Mouse (Mus musculus): Measurements from ENCODE around the gene Wdr72.

The Wdr72 gene

DNA sequence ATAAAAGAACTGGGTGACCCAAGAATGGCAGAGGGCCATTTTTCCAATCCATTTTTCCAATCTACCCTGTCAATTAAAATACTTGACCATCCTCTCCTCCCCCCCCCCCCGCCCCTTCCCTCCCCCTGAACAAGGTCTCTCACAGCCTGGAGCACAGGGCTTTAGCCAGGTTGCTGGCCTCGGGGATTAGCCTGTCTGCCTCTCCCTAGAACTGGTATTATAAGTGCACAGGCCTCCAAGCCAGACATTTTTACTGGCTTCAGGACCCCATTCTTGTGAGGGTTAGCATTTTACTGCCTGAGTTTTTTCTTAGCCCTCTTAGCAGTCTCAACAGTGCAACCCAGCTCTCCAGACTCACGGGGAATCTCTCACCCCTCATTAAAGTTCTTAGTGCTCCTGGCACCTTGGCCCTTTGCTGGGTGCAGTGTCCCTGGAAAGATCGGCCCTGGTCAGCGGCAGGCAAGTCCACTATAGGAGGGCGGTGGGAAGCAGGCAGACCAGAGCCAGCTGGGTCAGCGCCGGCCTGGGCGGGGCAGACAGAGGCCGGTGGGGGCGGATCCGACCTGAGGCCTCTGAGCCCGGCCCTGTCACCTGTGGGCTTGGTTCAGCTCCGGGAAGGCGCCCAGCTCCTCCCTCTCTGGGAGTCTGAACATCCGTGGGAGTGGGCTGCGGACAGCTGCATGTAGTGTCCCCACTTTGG is at the start of gene Wdr72:
Gene Wdr72 (plus strand): TSS at position 596 of the 700 bp plus-strand sequence.
- peak; percentile 88 to 91 for DNase-seq

DNA sequence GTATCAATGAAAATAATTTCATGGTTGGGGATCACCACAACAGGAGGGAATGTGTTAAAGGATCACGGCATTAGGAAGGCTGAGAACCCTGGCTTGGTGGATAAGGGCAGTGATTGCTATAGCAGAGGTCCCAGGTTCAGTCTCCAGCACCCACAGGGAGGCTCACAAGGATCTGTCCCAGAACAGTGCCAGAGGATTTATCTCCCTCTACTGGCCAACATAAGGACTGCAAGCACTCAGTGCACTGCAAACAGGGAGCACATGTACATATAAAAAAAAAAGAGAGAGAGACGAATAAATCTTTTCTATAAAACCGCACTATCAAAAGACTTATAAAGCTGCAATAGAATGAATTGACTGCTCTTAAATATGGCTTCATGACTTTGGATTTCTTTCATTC is 43.9 kb upstream of the Wdr72 start:
- peak in 1 of 2 experiments; percentile 36 for DNase-seq

DNA sequence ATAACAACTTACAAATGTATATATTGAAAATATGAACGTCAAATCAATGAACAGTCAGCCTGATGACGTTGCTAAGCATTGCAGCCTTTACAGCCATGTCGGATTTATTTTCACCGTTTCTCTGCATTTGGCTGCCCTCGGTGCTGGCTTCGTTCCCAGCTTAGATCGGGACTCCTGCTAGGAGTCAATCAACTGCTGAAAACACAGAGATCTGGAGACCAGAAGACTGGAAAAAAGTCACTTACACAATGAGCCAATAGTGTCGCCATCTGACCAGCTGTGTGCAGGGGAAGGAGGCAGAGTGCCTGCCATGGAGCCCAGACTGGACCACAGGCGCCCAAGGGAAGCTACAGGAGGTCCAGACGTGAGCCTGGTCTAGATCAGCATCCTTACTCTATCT is 43.4 kb upstream of the Wdr72 start:
- no peak for DNase-seq

DNA sequence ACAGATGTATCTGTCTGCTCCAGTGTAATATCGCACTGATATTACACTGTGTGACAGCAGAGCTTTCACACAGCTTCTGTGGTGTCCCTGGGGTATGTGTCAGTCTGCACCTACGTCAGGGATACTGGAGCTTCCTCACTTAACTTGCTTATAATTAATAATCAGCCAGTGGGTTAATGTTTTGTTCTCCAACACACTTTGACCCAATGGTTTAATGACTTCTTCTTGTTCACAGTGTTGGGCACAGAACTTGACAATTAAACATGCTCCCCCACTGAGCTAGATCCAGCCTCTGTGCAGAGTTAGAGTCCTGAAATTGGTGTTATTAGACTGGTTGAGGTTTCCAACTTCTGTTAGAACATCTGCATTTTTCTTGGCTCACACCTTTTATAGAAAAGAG is 34.2 kb upstream of the Wdr72 start:
- peak; percentile 25 to 67 for DNase-seq

DNA sequence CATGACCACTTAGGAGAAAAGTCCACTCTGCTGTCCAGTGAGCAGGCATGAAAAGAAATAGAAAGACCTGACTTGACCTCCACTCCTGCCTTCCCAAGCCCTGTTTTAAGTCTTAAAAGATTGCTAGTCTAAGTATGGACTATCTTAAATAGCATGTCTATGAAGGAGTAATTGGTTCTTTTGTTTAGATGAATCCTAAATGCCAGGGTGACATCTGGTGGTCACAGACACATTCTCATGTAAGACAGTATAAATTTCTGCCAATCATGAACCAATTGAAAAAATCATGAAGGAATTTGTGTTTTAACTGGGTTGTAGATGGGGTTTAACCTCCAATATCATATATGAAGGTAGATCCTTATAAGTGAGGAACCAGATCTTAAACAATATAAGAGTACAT is 31.7 kb upstream of the Wdr72 start:
- DNase-seq: peak; percentile 29 to 45

DNA sequence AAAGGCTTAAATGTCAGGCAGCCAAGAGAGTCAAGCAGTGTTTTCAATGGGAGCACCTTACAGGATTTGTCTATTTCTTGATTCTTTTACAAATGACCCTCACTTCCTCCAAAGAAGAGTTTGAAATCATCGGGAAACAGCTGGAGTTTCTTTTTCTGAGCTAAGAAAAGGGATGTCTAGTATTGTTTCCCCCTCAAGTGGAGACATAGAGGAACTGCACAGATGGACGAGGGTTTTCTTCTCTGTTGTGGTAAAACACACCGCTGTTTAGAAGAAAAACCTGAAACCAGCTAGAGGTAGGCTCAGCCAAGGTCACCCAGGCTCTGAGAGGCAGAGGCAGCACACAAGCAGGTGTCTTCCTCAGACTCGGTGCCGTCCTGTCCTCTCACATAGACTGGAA is 29.9 kb upstream of the Wdr72 start:
- peak; percentile 17 to 24 for DNase-seq

DNA sequence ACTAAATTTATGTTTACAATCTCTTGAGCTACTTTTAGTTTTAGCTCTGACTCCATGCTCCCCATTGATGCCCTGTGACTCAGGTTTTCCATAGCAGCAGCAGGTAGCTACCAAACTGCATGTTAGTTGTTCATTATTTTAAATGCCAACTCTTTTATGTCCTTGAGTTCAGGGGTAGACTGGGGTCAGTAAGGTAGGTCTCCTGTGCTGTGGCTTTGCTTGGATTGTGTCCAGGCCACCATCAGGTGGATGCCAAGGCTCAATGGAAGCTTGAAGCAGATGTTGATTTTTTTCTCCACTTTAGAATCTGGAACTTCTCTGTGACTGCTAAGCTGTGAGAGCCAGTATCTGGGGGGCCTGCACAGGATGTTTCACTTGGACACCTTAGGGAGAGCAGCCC is 8.6 kb upstream of the Wdr72 start:
- peak; percentile 53 to 57 for DNase-seq

DNA sequence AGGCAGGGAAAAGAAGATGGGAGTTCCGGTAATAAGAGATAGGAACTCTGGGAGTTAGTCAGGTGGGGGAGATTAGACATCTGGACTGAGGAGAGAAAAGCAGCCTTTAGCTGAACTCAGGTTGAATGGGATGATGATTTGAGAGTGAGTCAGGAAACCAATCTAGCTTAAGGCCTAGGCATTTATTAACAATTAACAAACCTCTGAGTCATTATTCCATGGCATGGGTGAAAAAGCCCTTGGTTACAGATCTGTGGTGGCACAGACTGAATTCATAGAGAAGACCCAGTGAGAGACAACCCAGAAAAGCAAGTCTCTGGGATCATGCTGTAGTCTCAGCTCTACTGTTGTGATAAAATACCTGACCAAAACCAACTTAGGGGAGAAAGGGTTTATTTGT is 7.5 kb upstream of the Wdr72 start:
- DNase-seq: no peak

DNA sequence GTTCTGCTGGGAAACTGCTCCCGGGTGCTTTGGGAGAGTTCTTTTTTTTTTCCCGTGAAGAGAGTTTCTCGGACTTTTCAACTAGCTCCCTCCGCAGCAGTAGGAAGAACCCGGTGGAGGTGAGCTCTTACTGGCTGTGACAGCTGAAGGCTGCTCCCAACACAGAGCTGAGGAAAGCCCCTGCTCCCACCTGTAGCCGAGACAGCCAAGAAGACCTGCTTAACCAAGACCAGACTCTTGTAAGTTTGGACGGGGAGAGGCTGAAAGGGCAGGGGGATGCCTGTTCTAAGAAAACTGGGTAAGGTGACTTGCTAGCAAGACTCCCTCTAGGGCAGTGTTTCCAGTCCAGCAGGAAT is 283 bp downstream of the Wdr72 start:
- DNase-seq: no peak

DNA sequence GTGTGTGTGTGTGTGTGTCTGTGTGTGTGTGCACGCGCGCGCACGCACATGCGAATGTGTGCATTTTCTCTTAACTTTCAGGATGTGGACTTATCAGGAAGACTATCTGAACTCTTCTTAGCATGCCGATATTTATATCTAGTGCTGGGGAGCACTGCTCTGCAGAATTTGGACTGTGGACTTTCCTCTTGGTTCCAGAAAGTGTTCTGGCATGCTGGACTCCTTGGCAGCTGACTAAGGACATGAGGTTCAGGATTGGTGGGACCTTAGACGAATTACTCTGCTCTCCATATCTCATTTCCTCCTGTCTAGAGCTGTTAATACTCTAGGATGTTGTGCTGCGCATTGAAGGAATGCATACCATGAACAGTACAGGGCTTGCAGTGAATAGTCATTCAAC is 2.4 kb downstream of the Wdr72 start:
- DNase-seq: peak; percentile 60 to 73

DNA sequence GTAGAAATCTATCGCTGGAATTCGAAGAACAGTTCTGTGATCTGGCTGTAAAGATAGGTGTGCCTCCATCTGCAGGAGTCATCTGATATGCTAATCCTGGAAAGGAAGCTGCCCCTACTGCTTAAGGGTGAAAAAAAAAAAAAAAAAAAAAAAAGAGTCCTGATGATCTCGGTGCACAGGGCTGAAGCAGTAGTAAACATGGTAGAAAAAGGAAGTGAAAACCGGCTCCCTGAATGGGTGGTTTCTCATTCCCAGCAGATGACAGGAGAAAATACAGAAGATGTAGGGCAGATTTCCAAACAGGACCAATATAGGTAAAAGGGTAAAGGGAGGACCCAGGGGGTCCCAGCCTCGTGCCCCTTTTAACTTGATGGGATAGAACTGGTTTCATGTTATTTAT is 16.1 kb downstream of the Wdr72 start:
- DNase-seq: no peak

DNA sequence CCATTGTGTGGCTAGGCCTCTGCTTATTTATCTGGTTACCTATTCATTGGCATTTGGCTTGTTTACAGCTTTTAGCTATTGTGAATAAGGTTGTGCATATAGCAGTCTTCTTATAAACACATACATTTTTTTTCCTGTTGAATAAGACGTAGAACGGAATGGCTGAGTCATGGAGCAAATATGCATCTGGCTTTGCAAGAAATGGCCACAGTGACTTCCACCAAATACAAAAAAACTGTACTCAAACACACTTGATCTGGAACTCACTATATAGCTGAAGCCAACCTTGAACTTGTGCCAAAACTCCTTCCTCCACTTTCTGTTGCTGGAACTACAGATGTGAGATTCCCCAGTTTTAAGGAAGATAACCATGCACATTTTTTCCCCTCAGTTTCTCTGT is 23.9 kb downstream of the Wdr72 start:
- no peak for DNase-seq

DNA sequence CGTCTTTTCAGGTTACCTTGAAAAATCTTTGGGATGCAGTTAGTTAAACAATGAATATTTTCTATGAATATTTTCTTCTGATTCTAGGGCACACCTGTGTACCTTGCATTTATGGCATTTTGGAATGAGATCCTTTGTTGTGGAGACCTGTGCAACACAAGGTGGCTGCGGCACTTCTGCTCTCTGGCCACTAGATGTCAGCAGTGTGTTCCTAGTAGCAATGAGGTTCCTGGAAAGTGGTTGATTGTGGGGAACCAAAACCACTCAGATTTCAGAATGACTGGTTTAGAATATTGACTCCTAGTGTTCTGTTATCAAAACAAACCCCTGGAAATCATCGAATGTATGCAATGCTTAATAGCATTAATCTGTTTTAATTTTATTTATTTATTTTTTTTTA is 31.7 kb downstream of the Wdr72 start:
- DNase-seq: peak; percentile 57 to 81

DNA sequence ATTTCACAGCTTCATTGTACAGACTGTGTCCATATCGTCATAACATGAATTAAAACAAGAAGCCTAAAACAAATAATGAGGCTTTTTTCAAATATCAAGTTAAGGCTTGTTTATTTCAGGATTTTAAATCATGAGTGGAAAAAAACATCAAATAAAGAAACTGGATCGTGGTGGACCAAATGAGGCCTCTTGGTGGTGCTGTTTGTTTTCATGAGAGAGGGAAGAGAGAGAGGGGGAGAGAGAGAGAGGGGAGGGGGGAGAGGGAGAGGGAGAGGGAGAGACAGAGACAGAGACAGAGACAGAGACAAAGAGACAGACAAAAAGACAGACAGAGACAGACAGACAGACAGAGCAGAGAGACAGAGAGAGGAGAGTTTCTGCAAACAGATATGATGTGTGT is 32.5 kb downstream of the Wdr72 start:
- DNase-seq: no peak

DNA sequence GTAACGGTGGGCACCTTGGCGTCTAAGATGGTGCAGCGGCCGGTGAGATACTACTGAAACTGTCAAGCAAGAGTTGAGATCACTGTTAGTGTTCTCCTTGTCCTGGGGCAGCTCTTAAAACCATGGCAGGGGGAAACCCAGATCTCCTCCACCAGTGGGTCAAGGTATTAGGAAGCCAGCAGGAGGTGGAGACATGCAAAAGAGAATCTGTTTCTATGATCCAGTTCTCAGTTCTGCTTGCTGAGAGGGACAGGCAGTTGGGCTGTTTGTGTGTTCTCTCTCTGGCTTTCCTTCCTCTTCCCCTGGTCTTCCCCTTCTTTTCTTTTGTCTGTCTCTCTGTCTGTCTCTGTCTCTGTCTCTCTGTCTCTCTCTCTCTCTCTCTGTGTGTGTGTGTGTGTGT is 35.0 kb downstream of the Wdr72 start:
- no peak for DNase-seq

DNA sequence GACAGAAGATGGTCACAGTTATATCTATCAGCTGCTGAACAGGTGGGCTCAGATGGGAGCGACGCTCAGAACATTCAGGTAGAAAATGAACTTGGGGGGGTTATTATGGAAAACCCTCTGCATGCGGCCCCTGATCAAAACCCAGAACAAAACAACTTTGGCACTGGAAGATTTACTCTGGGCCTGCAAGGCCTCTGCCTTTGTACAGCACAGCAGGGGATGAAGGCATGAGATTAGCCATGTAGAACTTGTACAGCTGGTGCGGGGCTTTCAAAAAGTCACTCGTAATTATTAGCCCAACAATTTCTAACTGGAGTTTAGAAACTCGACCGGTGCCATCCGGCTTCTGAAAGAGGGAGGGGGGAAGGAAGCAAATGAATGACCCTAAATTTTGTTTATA is 38.1 kb downstream of the Wdr72 start:
- DNase-seq: no peak

DNA sequence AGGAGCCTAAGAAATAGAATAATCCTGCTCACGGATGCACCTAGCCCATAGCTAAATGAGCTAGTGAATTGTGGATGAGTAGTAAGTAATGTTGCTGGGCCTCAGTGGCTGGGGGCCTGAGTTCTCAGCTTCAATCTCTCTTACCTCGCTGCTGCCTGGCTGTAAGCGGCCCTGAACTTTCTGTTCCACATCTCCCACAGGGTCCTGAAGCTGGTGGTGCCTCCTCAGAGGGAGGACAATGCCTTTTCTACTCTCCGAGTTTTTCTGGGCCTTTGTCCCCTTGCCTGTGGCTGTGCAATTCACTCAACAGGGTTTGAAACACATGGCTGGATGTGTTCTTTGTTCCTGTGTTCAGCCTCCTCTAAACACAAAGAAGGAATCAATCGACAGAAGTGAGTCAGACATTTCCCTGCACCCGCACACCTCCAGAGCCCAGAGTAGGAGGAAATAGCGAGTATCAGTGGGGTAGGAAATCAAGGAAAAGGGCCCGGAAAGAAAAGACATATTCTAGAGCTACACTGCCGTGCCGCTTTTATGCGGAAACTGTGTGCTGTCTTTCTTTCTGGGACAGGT is 50.3 kb downstream of the Wdr72 start:
- DNase-seq: no peak

DNA sequence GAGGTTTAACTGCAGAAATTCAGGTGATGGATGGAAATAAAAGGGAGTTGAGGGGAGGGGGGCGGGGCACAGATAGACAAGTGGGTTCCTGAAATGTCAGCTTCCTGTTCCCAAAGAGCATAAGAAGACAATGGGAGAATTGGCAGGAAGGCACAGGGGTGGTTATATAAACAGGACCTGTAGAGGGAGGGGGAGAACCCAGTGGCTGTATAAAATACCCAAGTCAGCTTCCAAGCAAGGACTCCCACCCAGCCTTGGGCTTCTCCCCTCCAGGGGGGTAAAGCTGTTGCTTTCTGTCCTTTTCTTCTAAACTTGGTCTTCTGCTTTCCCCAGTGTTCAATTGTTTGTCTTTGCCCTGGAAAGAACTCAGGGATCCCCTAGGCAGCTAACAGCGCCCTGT is 55.5 kb downstream of the Wdr72 start:
- no peak for DNase-seq

DNA sequence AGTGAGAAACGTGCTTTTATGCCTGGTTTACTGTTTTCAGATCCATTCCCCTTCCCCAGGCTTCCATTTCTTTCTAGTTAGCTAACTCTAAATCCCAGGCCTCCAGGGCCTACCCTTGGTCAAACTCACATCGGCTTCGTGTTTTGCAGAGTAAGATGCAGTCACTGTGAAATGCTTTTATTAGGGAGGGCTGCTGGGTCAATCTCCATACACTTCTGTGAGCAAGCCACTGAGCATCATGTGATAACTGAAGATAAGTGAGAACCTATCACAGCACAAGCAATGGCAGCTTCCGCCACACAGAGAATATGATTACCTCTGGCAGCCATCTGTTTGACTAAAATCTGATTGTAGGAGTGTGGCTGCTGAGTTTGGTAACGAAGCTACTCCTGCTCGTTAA is 59.7 kb downstream of the Wdr72 start:
- no peak for DNase-seq

DNA sequence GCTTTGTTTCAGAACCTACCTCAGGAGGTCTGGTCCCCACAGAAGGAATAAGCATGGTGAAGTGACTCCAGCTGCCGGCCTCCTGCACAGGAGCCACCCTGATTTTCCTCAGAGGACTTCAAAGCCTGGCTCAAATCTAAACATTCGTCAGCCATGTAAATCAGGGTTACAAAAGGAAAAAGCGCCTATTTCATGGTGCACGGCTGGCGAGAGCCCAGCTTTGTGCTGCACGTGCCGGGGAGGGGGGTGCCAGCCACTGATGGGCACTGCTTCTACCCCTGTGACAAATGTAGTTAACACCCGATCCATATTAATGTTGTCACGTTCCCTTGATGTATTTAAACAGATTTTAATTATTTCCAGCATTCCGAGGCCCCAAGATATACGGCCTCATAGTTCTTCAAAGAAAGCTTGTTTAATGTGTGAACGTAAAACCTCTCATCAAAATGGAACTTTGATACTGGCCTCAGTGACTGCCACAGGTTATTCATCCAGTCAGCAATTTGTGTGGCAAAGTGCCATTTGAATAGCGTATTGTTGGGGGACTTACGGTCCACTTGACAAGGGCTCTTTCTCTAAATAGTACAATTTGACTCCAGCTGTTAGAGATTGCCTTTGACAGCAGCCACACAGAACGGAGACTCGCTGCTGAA is 76.7 kb downstream of the Wdr72 start:
- no peak for DNase-seq

DNA sequence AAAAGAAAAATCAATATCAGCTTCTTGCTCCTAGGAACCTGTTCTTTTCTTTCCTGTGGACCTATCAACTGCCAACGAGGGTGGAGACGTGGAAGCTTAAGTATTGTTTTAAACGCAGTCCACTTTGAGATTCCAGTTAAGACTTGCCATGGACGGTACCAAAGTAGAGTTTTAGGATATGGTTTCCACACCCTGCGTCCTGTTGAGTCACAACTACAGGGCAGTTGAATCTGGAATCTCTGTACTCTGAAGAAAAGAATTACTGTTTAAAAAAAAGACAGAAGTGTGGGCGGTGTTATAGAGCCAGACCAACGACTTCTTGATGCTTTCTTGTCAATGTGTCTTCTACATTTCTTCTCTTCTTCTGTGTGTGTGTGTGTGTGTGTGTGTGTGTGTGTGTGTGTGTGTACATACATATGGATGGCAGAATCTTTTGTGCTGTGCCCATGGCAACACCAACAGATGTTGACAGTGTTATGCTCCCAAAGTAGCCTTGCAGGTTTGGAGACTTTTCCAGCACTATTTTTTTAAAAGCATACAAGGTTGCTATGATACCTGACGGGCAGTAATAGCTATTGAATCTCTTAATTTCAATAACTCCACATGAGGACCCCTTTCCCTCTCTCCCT is 77.4 kb downstream of the Wdr72 start:
- no peak for DNase-seq

DNA sequence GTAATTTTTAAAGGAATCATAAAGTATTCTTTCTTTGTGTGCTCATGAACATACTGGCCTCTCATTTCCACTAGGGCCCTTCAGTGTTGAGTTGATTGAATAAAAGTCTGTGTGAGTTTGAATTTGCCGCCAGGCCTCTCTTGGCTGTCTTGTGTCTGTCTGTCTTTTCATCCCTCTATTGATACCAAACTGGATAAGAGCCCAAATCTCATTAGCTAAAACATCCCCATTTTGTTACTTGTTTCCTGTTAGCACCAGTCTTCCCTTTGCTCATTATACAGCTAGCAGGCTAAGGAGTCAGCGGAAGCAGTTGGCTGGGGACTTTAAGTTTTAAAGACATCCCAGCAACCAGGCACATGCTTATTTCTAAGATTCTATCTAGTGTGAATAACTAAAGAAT is 84.7 kb downstream of the Wdr72 start:
- DNase-seq: no peak

DNA sequence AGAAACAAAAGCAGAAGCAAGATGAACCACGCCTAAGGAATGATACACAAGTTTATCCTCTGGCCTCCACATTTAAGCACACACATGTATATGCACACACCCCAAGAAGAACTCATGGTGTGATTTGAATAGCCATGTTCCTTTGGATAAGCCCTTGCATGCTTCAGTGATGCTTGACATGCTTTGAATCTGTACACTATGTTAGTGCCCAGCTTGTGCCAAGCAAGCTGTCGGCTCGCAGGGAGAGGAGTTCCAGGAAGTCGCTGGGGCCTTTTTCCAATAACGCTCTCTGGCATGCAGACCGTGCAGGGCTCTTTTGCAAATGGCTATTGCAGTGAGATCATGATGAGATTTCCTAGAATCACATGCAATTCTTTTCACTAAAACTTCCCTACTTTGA is 118.1 kb downstream of the Wdr72 start:
- DNase-seq: peak in 1 of 2 experiments; percentile 4

DNA sequence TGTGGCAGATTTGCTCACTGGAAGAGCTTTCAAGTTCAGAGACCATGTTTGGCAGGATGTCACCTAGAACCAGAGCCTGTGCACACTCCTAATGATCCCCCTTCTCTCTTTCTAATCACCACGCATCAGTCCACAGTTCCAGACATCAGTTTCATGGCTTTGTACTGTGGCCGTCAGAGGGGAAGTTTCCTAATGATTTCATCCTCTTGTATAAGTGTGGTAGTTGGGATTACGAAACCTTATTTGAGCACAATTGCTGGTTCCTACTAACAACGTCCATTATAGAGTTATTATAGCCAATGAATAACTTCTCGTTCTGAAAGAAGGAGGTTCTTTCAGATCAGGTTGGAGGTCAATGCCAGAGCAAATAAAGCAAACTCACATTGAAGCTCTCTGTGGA is 131.1 kb downstream of the Wdr72 start:
- no peak for DNase-seq

Data from kidney, postnatal 36 days (tissue).